Mouse (Mus musculus) spleen, adult 2 months (tissue): ENCODE results near the gene Scoc.

ENCODE experiments used
- CTCF ChIP-seq: fragments of 200-500 bp; IDR thresholded peaks from 2 replicates; pipeline ENCODE4 v1.5.1; 2011; ENCODE audit warnings: mild to moderate bottlenecking, inconsistent platforms; ENCODE audit not compliant: insufficient read depth, insufficient read length, insufficient replicate concordance; ENCODE audit errors: extremely low read depth
- POLR2A ChIP-seq: fragments of 200-500 bp; IDR thresholded peaks from 2 replicates; pipeline ENCODE4 v1.6.1; 2011; ENCODE audit warnings: low read depth, low read length, inconsistent platforms

- TF ChIP-seq CTCF (no peak), POLR2A (no peak)
Observed at GRCm38 (mm10) chr8:83459606-83460005, 1.4 kb upstream of the Scoc start.
